Mouse (Mus musculus) spleen, adult 2 months (tissue): ENCODE measurements around the gene Mybpc2.

Source experiments
- CTCF ChIP-seq: fragments of 200-500 bp; IDR thresholded peaks from 2 replicates; pipeline ENCODE4 v1.5.1; 2011; ENCODE audit warnings: mild to moderate bottlenecking, inconsistent platforms; ENCODE audit not compliant: insufficient read depth, insufficient read length, insufficient replicate concordance; ENCODE audit errors: extremely low read depth
- POLR2A ChIP-seq: fragments of 200-500 bp; IDR thresholded peaks from 2 replicates; pipeline ENCODE4 v1.6.1; 2011; ENCODE audit warnings: low read depth, low read length, inconsistent platforms

- no peak for TF ChIP-seq CTCF
- TF ChIP-seq POLR2A, result peak; percentile 61
These were observed 29.4 kb upstream of the Mybpc2 start, which contains the start of gene Nr1h2 for GRCm38 (mm10) chr7:44553826-44554225.
